Mouse (Mus musculus) small intestine, adult 2 months (tissue): ENCODE measurements around the gene Ccnq. TPM values are rescaled to one million over a fixed set of nuclear protein-coding genes. Genes with fewer than 3 reads are reported as not detected.

ENCODE experiments used
- H3K27ac ChIP-seq: fragments of 200-500 bp; 2 replicates; pipeline ENCODE4 v1.5.1; 2012; ENCODE audit warnings: low read depth, low read length, control low read depth, inconsistent platforms; ENCODE audit not compliant: insufficient read depth
- H3K27me3 ChIP-seq: fragments of 200-500 bp; 2 replicates; pipeline ENCODE4 v1.6.1; 2012; ENCODE audit warnings: mild to moderate bottlenecking, moderate library complexity, low read length, inconsistent platforms; ENCODE audit not compliant: control insufficient read depth, insufficient read depth
- H3K36me3 ChIP-seq: fragments of 200-500 bp; 2 replicates; pipeline ENCODE4 v1.6.1; 2012; ENCODE audit warnings: mild to moderate bottlenecking, low read length, control low read depth, inconsistent platforms; ENCODE audit not compliant: control insufficient read depth, insufficient read depth
- H3K4me1 ChIP-seq: fragments of 200-500 bp; 2 replicates; pipeline ENCODE4 v1.6.1; 2012; ENCODE audit warnings: low read length, inconsistent platforms, mixed read lengths; ENCODE audit not compliant: control insufficient read depth, insufficient read depth, insufficient read length
- H3K4me3 ChIP-seq: fragments of 200-500 bp; 2 replicates; pipeline ENCODE4 v1.5.1; 2012; ENCODE audit warnings: low read depth, mild to moderate bottlenecking, control low read depth, inconsistent platforms, low read length, moderate library complexity
- CTCF ChIP-seq: fragments of 200-500 bp; IDR thresholded peaks from 2 replicates; pipeline ENCODE4 v1.5.1; 2012; ENCODE audit warnings: low read depth, mild to moderate bottlenecking, control low read depth, inconsistent platforms, low read length, moderate library complexity, mixed read lengths; ENCODE audit not compliant: insufficient replicate concordance, insufficient read length; ENCODE audit errors: extremely low read depth
- POLR2A ChIP-seq: fragments of 200-500 bp; IDR thresholded peaks from 2 replicates; pipeline ENCODE4 v1.6.1; 2012; ENCODE audit warnings: low read depth, mild to moderate bottlenecking, control low read depth, inconsistent platforms, low read length, moderate library complexity
- WGBS: fragments of 180-500 bp; shearing (Covaris S2); methylation state at CpG from one replicate; pipeline ENCODE4 v1.1.7; 2018; 5-methylcytosine and 5-hydroxymethylcytosine counted together
- polyA plus RNA-seq: library from polyadenylated mRNA; depleted of rRNA; stranded (reverse); fragments of >200 nt; gene quantifications from 2 replicates; pipeline ENCODE4 v1.2.3, GENCODE M21; 2012

The Ccnq gene
- polyA plus RNA-seq, 1 experiment, result 27.4 TPM

GRCm38 (mm10) chr11:78771751-78772283 is 20.3 kb upstream of the Ccnq start:
- Histone ChIP-seq H3K4me3 (no peak overlapping the region), H3K4me1 (peaks cover 16% of the 10 kb centered on the region; the same call in 1 of the 2 replicates), H3K36me3 (no peaks in the 10 kb centered on the region), H3K27me3 (no peaks in the 10 kb centered on the region), H3K27ac (no peak overlapping the region)
- 75% methylated on average over 11 of the region's 11 CpGs for WGBS
- no peak for TF ChIP-seq POLR2A
- TF ChIP-seq CTCF, result no peak

- Histone ChIP-seq H3K36me3 (no peaks in the 10 kb centered on the region), H3K4me1 (peaks cover 16% of the 10 kb centered on the region; the same call in 1 of the 2 replicates), H3K27me3 (no peaks in the 10 kb centered on the region), H3K4me3 (no peak overlapping the region), H3K27ac (no peak overlapping the region)
- TF ChIP-seq CTCF, result no peak
- TF ChIP-seq POLR2A, result no peak
- 68% methylated on average over 6 of the region's 6 CpGs for WGBS
Measured at GRCm38 (mm10) chr11:78770436-78770835, 18.9 kb upstream of the Ccnq start.

GRCm38 (mm10) chr11:78768778-78769177 is 17.2 kb upstream of the Ccnq start:
- Histone ChIP-seq H3K4me3 (no peak overlapping the region), H3K36me3 (no peaks in the 10 kb centered on the region), H3K27me3 (no peaks in the 10 kb centered on the region), H3K4me1 (peaks cover 13% of the 10 kb centered on the region; the same call in 1 of the 2 replicates), H3K27ac (no peak overlapping the region)
- TF ChIP-seq POLR2A (no peak), CTCF (no peak)
- WGBS, result 75% methylated on average over 3 of the region's 3 CpGs

- H3K27ac ChIP-seq, result no peak overlapping the region
- no peak overlapping the region for H3K4me3 ChIP-seq
- 77% methylated on average over 6 of the region's 6 CpGs for WGBS
- no peaks in the 10 kb centered on the region; the same call in 1 of the 2 replicates for H3K27me3 ChIP-seq
- H3K36me3 ChIP-seq, result no peaks in the 10 kb centered on the region
- TF ChIP-seq POLR2A (no peak), CTCF (no peak)
- H3K4me1 ChIP-seq, result no peaks in the 10 kb centered on the region
Measured at GRCm38 (mm10) chr11:78766069-78766830, 14.7 kb upstream of the Ccnq start.

GRCm38 (mm10) chr11:78764820-78765219 is 13.3 kb upstream of the Ccnq start:
- Histone ChIP-seq H3K27ac (no peak overlapping the region), H3K4me1 (no peaks in the 10 kb centered on the region), H3K27me3 (no peaks in the 10 kb centered on the region; the same call in 1 of the 2 replicates), H3K4me3 (no peak overlapping the region), H3K36me3 (no peaks in the 10 kb centered on the region)
- 43% methylated on average over 6 of the region's 6 CpGs for WGBS
- TF ChIP-seq POLR2A (no peak), CTCF (no peak)

- 86% methylated on average over 8 of the region's 8 CpGs for WGBS
- H3K36me3 ChIP-seq, result no peaks in the 10 kb centered on the region
- H3K4me3 ChIP-seq, result no peak overlapping the region
- no peaks in the 10 kb centered on the region; the same call in 1 of the 2 replicates for H3K27me3 ChIP-seq
- no peak overlapping the region for H3K27ac ChIP-seq
- no peaks in the 10 kb centered on the region for H3K4me1 ChIP-seq
- TF ChIP-seq POLR2A, result no peak
- TF ChIP-seq CTCF, result no peak
Measured at GRCm38 (mm10) chr11:78764304-78764703, 12.8 kb upstream of the Ccnq start.

GRCm38 (mm10) chr11:78762201-78762600 is 10.7 kb upstream of the Ccnq start:
- no peak overlapping the region for H3K4me3 ChIP-seq
- no peaks in the 10 kb centered on the region; the same call in 1 of the 2 replicates for H3K27me3 ChIP-seq
- no peaks in the 10 kb centered on the region for H3K36me3 ChIP-seq
- H3K4me1 ChIP-seq, result no peaks in the 10 kb centered on the region
- no peak for TF ChIP-seq POLR2A
- TF ChIP-seq CTCF, result no peak
- no peak overlapping the region for H3K27ac ChIP-seq
- 67% methylated on average over 5 of the region's 5 CpGs for WGBS
